Mouse (Mus musculus) cerebellum, postnatal 25 days (tissue): Measurements from ENCODE around the gene Aadac.
A peak's percentile ranks its signal among the peaks of the same experiment; 100 is the strongest.

Experiments used
- DNase-seq, 2 experiments: peaks; one replicate each; pipeline ENCODE4 v3.0.0; 2021; ENCODE audit warnings: mixed read lengths in 2 of 2

Gene Aadac

DNA sequence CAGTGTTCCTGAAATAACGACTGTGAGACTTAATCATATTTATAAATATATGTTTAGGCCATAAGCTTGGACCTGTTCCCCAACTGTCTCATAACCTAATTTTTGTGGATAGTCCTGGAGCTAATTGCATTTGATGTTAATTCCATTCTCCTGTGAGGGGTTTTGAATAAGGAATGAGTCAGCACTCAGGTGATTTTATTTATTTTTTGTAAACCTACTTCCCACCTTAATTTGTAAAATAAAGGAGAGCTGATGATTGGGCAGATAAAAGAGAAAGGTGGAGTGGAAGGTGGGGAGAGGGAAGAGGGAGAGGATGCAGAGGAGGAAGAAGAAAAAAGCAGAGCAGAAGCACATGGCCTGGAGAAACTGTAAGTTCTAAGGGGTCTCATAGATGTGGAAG, at the start of gene Aadac:
Gene Aadac (plus strand): TSS at position 301 of the 400 bp plus-strand sequence.
- no peak for DNase-seq

DNA sequence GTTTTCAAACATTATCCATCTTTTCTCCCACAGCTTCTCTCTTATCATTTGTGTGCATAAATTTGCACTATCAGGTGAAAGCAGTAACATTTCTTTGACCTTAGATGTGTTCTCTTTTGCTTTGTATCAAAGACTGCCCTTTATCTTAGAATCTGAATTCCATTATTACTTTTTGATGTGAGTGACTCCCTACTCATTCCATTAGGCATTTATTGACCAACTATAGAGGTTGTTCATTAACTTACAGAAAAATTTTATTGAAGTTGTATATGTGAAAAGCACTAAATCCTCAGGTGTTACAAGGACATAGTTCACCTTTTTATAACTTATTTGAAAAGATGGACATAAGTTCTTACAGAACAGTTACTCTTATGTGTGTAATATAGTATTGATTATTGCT, 21.9 kb upstream of the Aadac start:
- no peak for DNase-seq

DNA sequence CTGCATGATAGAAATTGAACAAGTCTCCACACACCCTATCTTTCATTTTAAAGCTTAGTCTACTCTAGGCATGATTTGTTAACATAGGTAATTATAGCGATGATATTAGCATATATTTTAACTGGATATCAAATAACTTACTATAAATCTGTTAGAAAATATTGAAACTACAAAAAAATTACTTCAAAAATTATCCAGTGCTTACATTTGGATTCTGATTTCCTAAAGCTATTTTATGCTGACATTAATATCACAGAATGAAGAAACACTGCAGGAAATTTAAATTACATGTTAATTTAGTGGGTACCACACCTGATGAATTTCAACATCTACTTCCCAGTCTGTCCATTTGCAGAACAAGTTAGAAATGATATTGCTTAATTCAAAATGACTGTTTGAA, 19.1 kb upstream of the Aadac start, which contains the start of gene Aadacl2:
Gene Aadacl2 (plus strand): TSS at position 301 of the 400 bp plus-strand sequence.
- DNase-seq = no peak

DNA sequence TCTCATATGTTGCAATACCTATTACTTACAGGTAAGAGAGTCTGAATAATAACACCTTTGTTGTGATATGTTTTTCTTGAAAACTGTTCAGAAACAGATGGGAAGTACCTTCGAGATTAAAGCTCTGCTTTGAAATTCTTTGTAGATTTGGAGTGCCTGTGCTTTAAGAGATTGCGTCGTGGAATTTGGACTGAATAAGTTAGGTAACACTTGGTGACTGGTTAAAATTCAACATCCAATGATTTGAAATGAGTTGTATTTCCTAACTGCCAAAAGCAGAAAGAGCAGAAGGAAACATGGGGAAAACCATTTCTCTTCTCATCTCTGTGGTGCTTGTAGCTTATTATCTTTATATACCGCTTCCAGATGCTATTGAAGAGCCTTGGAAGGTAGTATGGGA, 6.0 kb downstream of the Aadac start:
- DNase-seq = no peak

DNA sequence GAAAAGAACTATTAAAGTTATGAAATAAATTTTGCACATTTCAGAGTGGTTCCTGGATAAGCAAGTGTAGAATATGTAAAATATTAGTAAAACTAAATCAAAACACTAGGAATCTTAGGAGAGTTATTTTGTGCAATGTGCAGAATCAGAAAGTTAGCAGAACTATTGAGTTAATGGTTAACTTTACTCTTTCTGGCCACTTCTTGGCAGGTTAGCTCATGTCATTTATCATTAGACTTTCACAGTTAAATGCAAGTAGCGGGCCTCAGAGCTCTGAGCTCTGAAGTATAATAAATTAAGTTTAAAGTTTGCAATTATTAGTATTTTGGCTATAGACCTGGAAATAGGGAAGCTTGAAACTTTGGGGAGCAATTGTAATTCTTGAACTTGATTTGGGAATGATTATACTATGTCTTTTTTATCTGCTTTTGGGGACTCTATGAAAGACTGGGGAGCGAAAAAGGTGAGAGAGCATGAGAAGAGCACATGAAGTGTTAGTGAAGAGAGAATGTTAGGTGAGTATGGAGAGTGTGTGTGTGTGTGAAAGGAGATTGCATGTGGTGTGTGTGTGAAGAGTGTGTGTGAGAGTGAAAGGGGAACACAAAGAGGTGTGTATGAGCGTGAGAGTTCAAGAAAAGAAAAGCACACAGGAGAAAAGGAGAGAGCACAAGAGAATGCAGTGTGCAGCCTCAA, 20.9 kb downstream of the Aadac start:
- no peak for DNase-seq

DNA sequence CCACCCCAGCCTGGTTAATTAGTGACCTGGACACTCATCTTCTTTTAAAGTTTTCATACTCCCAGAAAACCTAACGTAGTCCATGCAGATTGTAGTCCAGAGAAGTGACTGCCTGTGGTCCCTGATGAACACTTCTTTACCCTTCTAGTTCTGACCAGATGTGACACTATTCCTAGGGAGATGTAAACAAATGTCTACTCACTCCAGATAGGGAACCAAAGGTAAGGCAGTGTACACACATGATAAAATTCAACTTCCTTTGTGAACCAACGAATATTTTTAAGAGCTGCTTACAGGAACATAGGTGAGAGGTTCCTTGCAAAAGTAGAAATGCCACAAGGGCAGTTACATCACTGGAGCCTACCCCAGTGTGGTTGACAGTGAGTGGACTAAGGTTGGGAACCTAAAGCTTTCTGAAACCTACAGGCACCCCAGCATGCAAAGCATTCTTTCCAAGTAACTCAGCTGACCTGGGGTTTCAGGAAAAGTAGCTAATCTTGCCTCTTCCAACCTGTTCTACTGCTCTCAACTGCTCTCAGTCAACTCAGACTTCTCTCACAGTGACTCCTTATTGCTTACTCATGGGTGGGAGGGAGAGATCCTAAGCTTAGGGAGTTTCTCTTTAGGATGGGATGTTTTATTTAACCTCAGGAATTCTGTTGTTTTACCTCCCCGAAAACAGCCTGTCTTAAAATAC, 27.9 kb downstream of the Aadac start:
- DNase-seq = no peak

DNA sequence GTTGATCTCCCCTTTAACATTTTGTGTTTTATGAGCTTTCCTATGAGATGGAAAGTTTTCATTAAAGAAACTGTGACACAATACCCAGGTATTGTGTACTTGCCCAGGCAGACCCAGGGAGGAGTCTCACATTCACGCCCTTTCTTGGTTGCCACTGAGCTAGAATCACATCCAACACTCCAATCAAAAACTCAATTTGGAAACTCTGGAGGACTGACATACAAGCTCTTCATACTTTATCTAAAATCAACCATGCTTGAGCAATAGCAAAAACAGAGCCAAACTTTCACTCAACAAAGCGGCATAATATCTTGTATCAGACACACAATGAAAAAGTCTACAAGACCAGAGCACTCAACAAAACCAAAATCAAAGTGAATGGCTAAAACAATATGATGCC, 28.4 kb downstream of the Aadac start:
- DNase-seq = no peak

DNA sequence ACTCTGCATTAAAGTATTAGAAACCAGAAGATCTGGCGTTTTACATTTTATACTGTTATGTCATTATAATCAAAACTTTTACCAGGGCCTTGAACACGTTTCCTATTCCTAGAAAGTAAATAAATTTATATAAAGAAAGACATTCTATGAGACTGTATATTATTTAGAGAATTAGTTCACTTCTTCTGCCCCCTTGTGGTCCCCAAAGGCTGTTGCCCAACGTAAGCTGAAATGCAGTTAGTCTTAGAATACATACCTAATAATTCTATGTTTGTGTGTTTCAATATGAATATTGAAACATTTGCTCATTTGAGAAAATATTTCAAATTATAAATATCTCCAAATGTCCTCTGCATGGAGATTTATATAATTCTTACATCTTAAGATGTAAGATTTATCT, 30.9 kb downstream of the Aadac start:
- DNase-seq = peak in 1 of 2 experiments; percentile 12

DNA sequence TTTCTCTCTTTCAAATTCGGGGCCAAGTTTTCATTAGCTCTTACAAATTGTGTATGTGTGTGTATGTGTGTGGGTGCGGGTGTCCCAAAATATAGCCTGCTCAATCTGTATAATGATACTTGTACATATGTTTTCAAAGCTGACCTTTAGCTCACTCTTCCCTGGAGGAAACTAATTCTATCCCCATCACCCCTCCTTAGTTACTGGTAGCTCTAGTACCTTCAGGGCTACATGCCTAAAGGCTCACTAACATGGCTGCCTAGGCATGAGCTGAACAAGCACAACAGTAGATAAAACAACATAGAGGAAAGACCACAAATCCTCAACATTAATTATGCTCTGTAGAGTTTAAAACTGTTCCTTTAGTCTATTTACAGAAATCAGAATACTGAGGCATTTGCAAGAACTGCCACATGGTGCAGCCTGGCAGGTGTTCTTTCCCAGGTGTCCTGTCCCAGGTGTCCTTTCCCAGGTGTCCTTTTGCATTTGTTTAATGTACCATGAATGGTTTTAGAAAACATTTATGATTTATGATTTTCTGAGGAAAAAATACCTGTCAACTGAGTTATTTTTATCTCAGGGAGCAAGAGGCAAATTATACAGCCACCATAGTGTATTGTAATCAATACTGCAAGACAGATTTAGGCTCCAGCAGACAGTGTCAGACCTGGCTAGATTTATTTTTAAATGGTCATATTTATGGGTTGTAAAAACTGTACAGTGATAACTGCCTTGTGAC, 31.7 kb downstream of the Aadac start:
- DNase-seq = peak; percentile 46 to 63

DNA sequence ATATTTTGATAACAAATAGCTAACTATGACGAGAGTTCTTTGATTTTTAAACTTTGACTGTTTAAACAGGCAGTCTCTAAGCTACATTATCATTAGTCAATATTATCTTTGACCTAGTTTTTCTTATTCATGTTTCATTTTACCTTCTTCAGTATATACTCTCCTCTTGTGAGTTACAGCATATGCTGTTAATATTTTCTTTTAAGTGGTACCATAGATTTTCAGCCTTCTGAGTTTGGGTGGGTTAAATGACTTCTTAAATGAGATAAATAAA, 32.2 kb downstream of the Aadac start:
- no peak for DNase-seq

DNA sequence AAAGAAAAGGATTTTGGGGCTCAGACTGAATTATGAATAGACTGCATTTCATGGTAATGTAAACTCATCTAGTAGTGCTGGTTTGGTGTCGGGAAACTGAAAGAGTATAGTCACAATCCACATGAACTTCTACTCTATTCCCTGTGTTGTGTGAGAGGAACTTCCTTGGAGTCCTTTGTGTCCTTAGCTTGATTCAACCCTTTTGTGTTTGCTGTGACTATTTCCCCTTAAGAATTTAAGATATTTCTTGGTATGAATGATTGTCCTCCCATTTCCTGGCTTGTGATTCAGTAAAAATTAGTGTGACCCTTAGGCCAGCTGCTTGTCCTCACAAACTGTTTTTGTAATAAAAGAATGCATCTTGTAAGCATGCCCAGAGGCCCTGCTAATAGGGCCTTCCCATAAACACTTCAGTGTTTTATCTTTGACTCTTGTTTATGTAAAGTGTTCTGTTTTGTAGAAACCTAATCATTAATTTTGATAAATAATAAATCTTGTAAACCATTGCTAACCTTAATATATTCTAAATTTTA, 53.4 kb downstream of the Aadac start:
- no peak for DNase-seq

DNA sequence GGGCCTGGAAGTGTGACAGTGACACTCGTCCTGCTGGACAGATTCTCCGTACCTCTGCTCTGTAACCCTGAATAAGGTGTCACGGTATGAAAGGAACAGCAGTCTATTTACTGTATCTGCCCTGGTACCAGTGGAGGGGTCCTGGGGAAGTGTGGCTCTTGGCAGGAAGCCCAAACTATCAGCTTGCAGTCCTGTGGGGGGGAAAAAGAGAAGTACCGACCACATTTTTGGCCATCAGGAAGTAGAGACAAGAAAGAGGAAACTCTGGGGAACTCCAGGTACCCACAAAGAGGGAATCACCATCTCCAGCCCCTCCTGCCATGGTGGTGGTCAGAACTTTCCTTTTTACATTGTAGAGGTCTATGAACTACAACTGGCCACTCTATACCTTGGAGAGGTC, 55.1 kb downstream of the Aadac start:
- DNase-seq = no peak

DNA sequence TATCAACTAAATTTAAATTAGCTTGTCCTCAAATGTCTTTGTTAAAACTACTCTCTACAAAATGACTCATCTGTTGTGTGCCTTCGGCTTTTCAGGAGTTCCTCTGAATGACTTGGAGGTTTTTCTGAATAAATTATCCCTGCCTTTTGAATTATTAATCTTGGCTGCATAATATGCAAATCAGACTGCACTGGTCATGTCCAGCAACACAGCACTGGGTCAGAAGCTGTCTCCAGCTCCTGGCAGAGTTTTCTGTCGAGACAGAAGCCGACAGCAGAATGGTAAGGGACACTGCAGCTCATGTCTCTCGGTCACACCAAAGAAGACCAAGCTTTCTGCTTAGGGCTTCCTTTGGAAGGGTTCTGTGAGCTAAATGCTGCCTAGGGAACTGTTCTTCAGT, 56.1 kb downstream of the Aadac start, which contains the start of gene Sucnr1:
Gene Sucnr1 (plus strand): TSS at position 222 of the 400 bp plus-strand sequence.
- peak in 1 of 2 experiments; percentile 17 for DNase-seq

DNA sequence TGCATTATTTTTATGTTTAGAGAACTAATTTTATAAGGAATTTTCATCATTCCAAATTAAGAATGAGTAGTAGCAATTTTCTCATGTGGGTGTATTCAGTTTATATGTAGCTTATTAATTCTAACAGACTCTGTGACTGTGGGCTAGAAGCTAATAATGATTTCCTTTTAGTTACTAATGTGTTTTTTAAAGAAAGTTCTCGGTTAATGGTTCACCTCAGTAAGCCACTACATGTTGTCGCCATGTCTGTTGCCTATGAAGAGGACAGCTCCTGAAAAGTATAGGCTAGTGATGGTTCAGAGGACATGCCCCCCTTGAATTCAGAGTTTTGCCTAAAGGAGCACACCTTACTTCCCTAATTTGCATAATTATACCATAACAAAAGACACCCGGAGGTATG, 57.2 kb downstream of the Aadac start:
- DNase-seq = no peak

DNA sequence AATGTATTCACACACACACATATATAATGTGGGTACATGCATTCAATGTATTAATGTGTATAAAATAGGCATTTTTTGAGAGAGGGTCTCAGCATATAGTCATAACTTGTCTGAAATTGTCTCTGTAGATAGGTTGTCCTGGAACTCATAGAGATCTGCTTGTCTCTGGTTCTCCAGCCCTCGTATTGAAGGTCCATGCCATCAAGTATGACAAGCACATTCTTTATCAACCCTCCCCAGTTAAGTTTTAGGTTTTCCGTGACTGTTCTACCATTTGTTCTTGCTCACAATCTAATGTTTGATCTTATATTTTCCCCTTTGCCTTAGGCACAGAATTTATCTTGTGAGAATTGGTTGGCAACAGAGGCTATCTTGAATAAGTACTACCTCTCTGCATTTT, 60.2 kb downstream of the Aadac start:
- no peak for DNase-seq
